Mouse (Mus musculus) testis, adult 2 months (tissue): Measurements from ENCODE around the gene Twsg1. TPM values are rescaled to one million over a fixed set of nuclear protein-coding genes. Genes with fewer than 3 reads are reported as not detected.

Experiments
- H3K27ac ChIP-seq: fragments of 200-500 bp; 2 replicates; pipeline ENCODE4 v1.5.1; 2012; ENCODE audit warnings: low read depth, low read length; ENCODE audit not compliant: control insufficient read depth, insufficient read depth
- H3K27me3 ChIP-seq: fragments of 200-500 bp; 2 replicates; pipeline ENCODE4 v1.6.1; 2012; ENCODE audit warnings: mild to moderate bottlenecking, low read length, moderate library complexity; ENCODE audit not compliant: control insufficient read depth, insufficient read depth
- H3K36me3 ChIP-seq: fragments of 200-500 bp; 2 replicates; pipeline ENCODE4 v1.6.1; 2012; ENCODE audit warnings: mild to moderate bottlenecking, low read length; ENCODE audit not compliant: control insufficient read depth, insufficient read depth
- H3K4me1 ChIP-seq: fragments of 200-500 bp; 2 replicates; pipeline ENCODE4 v1.6.1; 2012; ENCODE audit warnings: low read length; ENCODE audit not compliant: control insufficient read depth, insufficient read depth
- H3K4me3 ChIP-seq: fragments of 200-500 bp; 2 replicates; pipeline ENCODE4 v1.5.1; 2012; ENCODE audit warnings: low read depth, mild to moderate bottlenecking, low read length, moderate library complexity, mixed read lengths; ENCODE audit not compliant: control insufficient read depth
- CTCF ChIP-seq: fragments of 200-500 bp; IDR thresholded peaks from 2 replicates; pipeline ENCODE4 v1.5.1; 2012; ENCODE audit warnings: low read depth, mild to moderate bottlenecking, inconsistent platforms, low read length, moderate library complexity; ENCODE audit not compliant: control insufficient read depth, insufficient read depth, insufficient replicate concordance
- POLR2A ChIP-seq: fragments of 200-500 bp; IDR thresholded peaks from 2 replicates; pipeline ENCODE4 v1.6.1; 2012; ENCODE audit warnings: low read depth, mild to moderate bottlenecking, inconsistent platforms, low read length, moderate library complexity; ENCODE audit not compliant: control insufficient read depth
- polyA plus RNA-seq: library from polyadenylated mRNA; depleted of rRNA; stranded (reverse); fragments of >200 nt; gene quantifications from 2 replicates; pipeline ENCODE4 v1.2.3, GENCODE M21; 2012; rRNA removed

Twsg1 gene
- polyA plus RNA-seq, 1 experiment = 6.8 TPM

- no peaks in the 10 kb centered on the region for H3K36me3 ChIP-seq
- no peaks in the 10 kb centered on the region for H3K27me3 ChIP-seq
- no peak overlapping the region for H3K4me3 ChIP-seq
- TF ChIP-seq POLR2A (no peak), CTCF (no peak; the same call in 1 of the 2 replicates)
- no peak overlapping the region for H3K27ac ChIP-seq
- H3K4me1 ChIP-seq = peaks cover 2% of the 10 kb centered on the region; the same call in 1 of the 2 replicates
Observed at GRCm38 (mm10) chr17:65872652-65873051, 78.4 kb downstream of the Twsg1 start.

GRCm38 (mm10) chr17:65872051-65872450 lies 79.0 kb downstream of the Twsg1 start:
- TF ChIP-seq CTCF (no peak), POLR2A (no peak)
- peaks cover 2% of the 10 kb centered on the region; the same call in 1 of the 2 replicates for H3K4me1 ChIP-seq
- peak overlapping the region; percentile 10; the same call in 1 of the 2 replicates for H3K27ac ChIP-seq

More at GRCm38 (mm10) chr17:65872051-65872450, 79.0 kb downstream of the Twsg1 start:
- no peaks in the 10 kb centered on the region for H3K27me3 ChIP-seq
- H3K36me3 ChIP-seq = no peaks in the 10 kb centered on the region
- no peak overlapping the region for H3K4me3 ChIP-seq

Other genes starting within 250 kb of the Twsg1 start
- gene Rab31, start 178.5 kb downstream of the Twsg1 start, polyA plus RNA-seq = 25.3 and 32.1 TPM in 2 replicates
- 244 and 274 TPM in 2 replicates for gene Ppp4r1, start 168.7 kb downstream of the Twsg1 start, polyA plus RNA-seq
- 12.8 and 13.2 TPM in 2 replicates for gene Ralbp1, start 65.4 kb downstream of the Twsg1 start, polyA plus RNA-seq
- gene Ankrd12, start 125.9 kb upstream of the Twsg1 start, polyA plus RNA-seq = 5.9 and 11.0 TPM in 2 replicates
- gene Ndufv2, start 150.3 kb upstream of the Twsg1 start, polyA plus RNA-seq = 144 and 152 TPM in 2 replicates
- gene Washc1, start 160.3 kb upstream of the Twsg1 start, polyA plus RNA-seq = 22.8 and 26.5 TPM in 2 replicates
- gene Ddx11, start 172.3 kb upstream of the Twsg1 start, polyA plus RNA-seq = 15.1 and 17.4 TPM in 2 replicates